Mouse (Mus musculus) small intestine, adult 2 months (tissue): ENCODE results near the gene Gtdc1.

ENCODE experiments used
- CTCF ChIP-seq: fragments of 200-500 bp; IDR thresholded peaks from 2 replicates; pipeline ENCODE4 v1.5.1; 2012; ENCODE audit warnings: low read depth, mild to moderate bottlenecking, control low read depth, inconsistent platforms, low read length, moderate library complexity, mixed read lengths; ENCODE audit not compliant: insufficient replicate concordance, insufficient read length; ENCODE audit errors: extremely low read depth
- POLR2A ChIP-seq: fragments of 200-500 bp; IDR thresholded peaks from 2 replicates; pipeline ENCODE4 v1.6.1; 2012; ENCODE audit warnings: low read depth, mild to moderate bottlenecking, control low read depth, inconsistent platforms, low read length, moderate library complexity

- TF ChIP-seq CTCF (no peak), POLR2A (no peak)
Measured at GRCm38 (mm10) chr2:44930951-44931350, 3.5 kb upstream of the Gtdc1 start.
